Mouse (Mus musculus): Measurements from ENCODE around the gene 9530003J23Rik. TPM values are rescaled to one million over a fixed set of nuclear protein-coding genes. Genes with fewer than 3 reads are reported as not detected.
"Not testable (repeated sequence)": the region's sequence is repeated elsewhere in the genome, so short reads cannot be mapped to it uniquely, and the experiment has no call there.

9530003J23Rik gene
- polyA plus RNA-seq, 1 experiment, result not detected

DNA sequence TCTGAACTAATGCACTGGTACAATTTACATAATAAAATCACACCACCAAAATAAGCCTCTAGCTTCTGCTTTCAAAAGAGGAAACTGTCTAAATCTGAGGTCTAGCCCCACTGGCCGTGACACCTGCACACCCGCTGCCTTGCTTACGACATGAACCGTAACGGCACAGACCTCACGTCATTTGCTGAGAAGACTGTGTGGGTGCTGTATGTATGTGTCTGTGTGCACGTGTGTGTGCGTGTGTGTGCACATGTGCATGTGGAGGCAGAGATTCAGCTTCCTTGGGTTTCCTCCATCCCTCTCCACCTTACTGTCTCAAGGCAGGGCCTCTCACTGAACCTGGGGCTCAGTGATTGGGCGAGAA, 22.4 kb downstream of the 9530003J23Rik start:
- peaks cover 10% of the 10 kb centered on the region for H3K4me1 ChIP-seq (ENCODE audit: control insufficient read depth)
- TF ChIP-seq GATA1 (IDR thresholded peaks at IDR 0.05; ENCODE audit: low read length) (no peak), TAL1 (IDR thresholded peaks at IDR 0.05; ENCODE audit: low read length) (no peak)
- H3K9me3 ChIP-seq (ENCODE audit: control insufficient read depth, low read length), result no peaks in the 10 kb centered on the region; the same call in 1 of the 2 replicates
- no peaks in the 10 kb centered on the region for H3K27me3 ChIP-seq (ENCODE audit: control insufficient read depth)
- H3K4me3 ChIP-seq (replicated peaks), result no peak overlapping the region
- H3K36me3 ChIP-seq (ENCODE audit: control insufficient read depth), result peaks cover 89% of the 10 kb centered on the region

DNA sequence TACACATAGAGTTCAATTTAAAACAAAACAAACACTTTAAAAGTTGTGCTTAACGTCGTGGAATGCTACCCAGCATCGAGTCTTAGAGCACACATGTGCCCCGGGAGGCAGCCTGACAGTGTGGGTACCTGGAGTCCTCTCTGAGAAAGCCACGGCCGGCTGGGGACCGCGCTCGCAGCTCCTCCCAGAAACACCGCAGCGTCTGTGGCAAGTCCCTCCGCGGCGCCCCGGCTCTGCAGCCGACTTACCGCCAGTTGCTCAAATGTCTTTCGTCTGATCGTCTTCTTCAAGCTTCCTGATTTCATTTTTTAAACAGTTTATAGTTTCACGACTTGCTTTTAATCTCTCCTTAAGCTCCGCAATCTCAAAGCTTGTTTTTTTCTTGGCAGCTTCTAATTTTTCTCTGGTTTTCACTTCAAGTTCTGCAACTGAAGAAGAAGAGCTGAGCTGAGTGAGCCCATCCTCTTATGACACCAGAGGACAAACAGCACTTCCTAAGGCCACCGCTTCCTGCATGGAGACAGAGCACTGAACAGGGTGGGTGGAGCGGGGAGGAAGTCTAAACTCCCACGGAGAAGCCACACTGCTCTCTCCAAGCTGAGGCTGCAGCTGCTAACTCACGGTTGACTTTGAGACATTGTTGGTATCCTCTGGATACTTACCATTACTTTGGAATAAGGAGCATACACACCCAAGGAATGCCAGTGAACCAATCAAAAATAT, 22.9 kb downstream of the 9530003J23Rik start:
- H3K4me1 ChIP-seq (ENCODE audit: control insufficient read depth), result peaks cover 10% of the 10 kb centered on the region
- TF ChIP-seq GATA1 (IDR thresholded peaks at IDR 0.05; ENCODE audit: low read length), result no peak
- TF ChIP-seq TAL1 (IDR thresholded peaks at IDR 0.05; ENCODE audit: low read length), result no peak
- H3K36me3 ChIP-seq (ENCODE audit: control insufficient read depth), result peaks cover 84% of the 10 kb centered on the region
- H3K4me3 ChIP-seq (replicated peaks), result no peak overlapping the region
- no peaks in the 10 kb centered on the region for H3K27me3 ChIP-seq (ENCODE audit: control insufficient read depth)
- no peaks in the 10 kb centered on the region; the same call in 1 of the 2 replicates for H3K9me3 ChIP-seq (ENCODE audit: control insufficient read depth, low read length)

DNA sequence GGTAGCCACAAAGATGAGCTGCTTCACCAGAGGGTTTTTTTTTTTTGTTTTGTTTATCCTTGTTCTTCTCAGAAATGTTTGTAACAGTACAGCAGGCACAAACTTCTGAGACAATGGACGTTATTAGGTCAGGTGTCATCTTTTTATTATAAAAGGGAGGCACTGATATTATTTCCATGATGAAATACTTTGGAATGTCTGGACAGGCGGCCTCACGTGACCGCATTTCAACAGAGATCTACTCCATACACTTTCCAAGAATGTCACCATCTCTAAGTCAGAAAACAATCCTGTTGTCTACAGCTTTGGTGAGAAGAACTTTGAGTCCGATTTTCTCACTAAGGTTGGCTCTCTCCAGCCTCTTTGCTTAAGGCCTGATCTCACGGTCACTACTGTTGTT, 27.5 kb downstream of the 9530003J23Rik start:
- peaks cover 42% of the 10 kb centered on the region for H3K36me3 ChIP-seq (ENCODE audit: control insufficient read depth)
- TF ChIP-seq TAL1 (IDR thresholded peaks at IDR 0.05; ENCODE audit: low read length) (no peak), GATA1 (IDR thresholded peaks at IDR 0.05; ENCODE audit: low read length) (no peak)
- no peaks in the 10 kb centered on the region for H3K27me3 ChIP-seq (ENCODE audit: control insufficient read depth)
- H3K4me1 ChIP-seq (ENCODE audit: control insufficient read depth), result peaks cover 7% of the 10 kb centered on the region
- no peaks in the 10 kb centered on the region for H3K9me3 ChIP-seq (ENCODE audit: control insufficient read depth, low read length)
- no peak overlapping the region for H3K4me3 ChIP-seq (replicated peaks)

DNA sequence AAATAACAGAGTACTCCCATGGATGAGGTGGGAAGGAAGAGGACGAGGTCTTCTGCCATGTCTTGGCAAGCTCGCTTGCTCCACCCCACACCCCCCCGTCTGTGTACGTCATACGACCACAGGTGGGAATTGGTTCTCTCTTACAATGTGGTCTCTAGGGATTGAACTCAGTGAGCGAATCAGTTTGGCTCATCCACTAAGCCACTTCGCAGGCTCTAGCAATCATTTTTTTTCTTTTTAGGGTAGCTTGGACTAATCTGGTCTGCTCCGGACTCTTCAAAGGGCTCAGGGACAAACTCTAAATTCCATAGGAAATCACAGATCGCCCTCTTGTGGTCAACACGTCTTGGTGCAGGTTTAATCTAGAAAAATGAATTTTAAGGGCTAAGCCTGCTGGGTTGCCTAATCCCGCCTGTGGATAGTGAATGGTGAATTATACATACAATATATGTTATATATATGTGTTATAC, 29.0 kb downstream of the 9530003J23Rik start:
- TF ChIP-seq TAL1 (IDR thresholded peaks at IDR 0.05; ENCODE audit: low read length) (no peak), GATA1 (IDR thresholded peaks at IDR 0.05; ENCODE audit: low read length) (no peak)
- H3K36me3 ChIP-seq (ENCODE audit: control insufficient read depth), result peaks cover 26% of the 10 kb centered on the region
- H3K27me3 ChIP-seq (ENCODE audit: control insufficient read depth), result no peaks in the 10 kb centered on the region; the same call in 1 of the 2 replicates
- H3K4me3 ChIP-seq (replicated peaks), result peak overlapping the region; percentile 44
- H3K4me1 ChIP-seq (ENCODE audit: control insufficient read depth), result peaks cover 7% of the 10 kb centered on the region
- no peaks in the 10 kb centered on the region for H3K9me3 ChIP-seq (ENCODE audit: control insufficient read depth, low read length)

DNA sequence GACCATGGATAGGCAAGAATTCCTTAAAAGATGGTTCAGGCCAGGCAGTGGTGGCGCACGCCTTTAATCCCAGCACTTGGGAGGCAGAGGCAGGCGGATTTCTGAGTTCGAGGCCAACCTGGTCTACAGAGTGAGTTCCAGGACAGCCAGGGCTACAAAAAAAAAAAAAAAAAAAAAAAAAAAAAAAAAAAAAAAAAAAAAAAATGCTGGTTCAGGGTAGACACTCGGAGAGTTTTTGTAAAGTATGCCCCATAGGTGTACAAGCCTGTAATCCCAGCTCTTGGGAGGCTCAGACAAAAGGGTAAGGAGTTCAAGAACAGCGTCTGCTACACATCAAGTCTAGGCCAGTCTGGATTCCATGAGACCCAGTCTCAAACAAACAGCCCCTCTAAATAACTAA, 29.7 kb downstream of the 9530003J23Rik start:
- H3K4me1 ChIP-seq (ENCODE audit: control insufficient read depth); H3K9me3 ChIP-seq (ENCODE audit: control insufficient read depth, low read length); H3K27me3 ChIP-seq (ENCODE audit: control insufficient read depth); H3K4me3 ChIP-seq (replicated peaks): not testable (repeated sequence)
- H3K36me3 ChIP-seq (ENCODE audit: control insufficient read depth), result peaks cover 19% of the 10 kb centered on the region

DNA sequence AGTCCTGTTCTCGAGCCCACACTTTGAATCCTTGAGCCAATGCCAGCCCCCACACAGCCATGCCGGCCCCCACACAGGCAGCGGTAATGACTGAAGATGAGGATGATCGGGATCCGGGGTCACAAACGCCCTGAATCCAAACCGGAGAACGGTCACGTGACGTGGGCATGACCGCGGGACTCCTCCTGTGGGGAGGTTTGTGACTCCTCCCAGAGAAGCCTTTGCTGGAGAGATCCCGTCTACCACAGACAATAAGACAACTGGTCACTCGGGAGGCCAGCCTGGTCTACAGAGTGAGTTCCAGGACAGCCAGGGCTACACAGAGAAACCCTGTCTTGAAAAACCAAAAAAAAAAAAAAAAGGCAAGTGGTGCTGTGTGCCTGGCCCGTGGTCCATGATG, 30.3 kb downstream of the 9530003J23Rik start:
- H3K4me1 ChIP-seq (ENCODE audit: control insufficient read depth), result peaks cover 7% of the 10 kb centered on the region
- H3K4me3 ChIP-seq (replicated peaks), result no peak overlapping the region
- H3K9me3 ChIP-seq (ENCODE audit: control insufficient read depth, low read length), result no peaks in the 10 kb centered on the region

DNA sequence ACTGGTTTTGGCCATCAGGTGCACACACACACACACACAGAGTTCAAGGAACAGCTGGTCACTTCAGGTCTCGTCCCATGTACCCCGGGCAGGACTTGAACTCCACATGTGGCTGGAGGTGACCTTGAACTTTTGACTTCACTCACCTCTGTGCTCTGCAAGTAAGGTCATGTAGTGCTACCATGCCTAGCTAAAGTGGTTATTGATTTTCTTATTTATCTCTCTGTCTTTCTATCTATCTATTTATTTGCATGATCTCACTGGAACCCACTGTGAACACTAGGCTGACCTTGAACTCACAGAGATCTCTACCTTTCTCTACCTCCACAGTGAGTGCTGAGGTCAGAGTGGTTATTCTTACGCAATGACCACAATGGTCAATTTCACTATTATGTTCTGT, 32.4 kb downstream of the 9530003J23Rik start:
- H3K4me1 ChIP-seq (ENCODE audit: control insufficient read depth), result peaks cover 13% of the 10 kb centered on the region
- TF ChIP-seq TAL1 (IDR thresholded peaks at IDR 0.05; ENCODE audit: low read length), result no peak
- TF ChIP-seq GATA1 (IDR thresholded peaks at IDR 0.05; ENCODE audit: low read length), result no peak
- H3K36me3 ChIP-seq (ENCODE audit: control insufficient read depth), result no peaks in the 10 kb centered on the region
- H3K4me3 ChIP-seq (replicated peaks), result no peak overlapping the region
- no peaks in the 10 kb centered on the region for H3K9me3 ChIP-seq (ENCODE audit: control insufficient read depth, low read length)
- H3K27me3 ChIP-seq (ENCODE audit: control insufficient read depth), result no peaks in the 10 kb centered on the region; the same call in none of the 2 replicates

More for the DNA sequence above, 30.3 kb downstream of the 9530003J23Rik start:
- no peaks in the 10 kb centered on the region; the same call in 1 of the 2 replicates for H3K27me3 ChIP-seq (ENCODE audit: control insufficient read depth)
- H3K36me3 ChIP-seq (ENCODE audit: control insufficient read depth), result peaks cover 17% of the 10 kb centered on the region
- TF ChIP-seq GATA1 (IDR thresholded peaks at IDR 0.05; ENCODE audit: low read length) (no peak), TAL1 (IDR thresholded peaks at IDR 0.05; ENCODE audit: low read length) (no peak)

DNA sequence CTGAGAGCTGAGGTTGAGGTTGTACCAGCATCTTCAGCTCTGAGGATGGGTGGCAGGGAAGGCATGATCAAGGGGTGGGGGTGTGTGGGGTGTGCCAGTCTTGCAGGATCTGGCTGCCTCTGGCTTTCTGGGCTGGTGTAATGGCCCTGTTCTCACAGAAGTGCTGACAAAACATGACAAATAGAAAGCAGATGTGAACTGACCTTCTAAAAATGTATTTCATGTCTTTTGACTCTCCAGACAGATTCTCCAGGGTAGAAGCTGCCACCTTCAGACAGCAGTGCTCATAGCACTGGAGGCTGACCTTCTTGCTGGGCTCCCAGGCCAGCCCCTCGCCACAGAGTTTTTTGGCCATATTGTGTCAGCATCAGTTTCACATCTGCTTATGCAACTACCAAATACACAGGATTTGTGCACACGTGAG, 34.9 kb downstream of the 9530003J23Rik start:
- no peaks in the 10 kb centered on the region for H3K9me3 ChIP-seq (ENCODE audit: control insufficient read depth, low read length)
- no peaks in the 10 kb centered on the region for H3K36me3 ChIP-seq (ENCODE audit: control insufficient read depth)
- TF ChIP-seq GATA1 (IDR thresholded peaks at IDR 0.05; ENCODE audit: low read length) (no peak), TAL1 (IDR thresholded peaks at IDR 0.05; ENCODE audit: low read length) (no peak)
- H3K4me3 ChIP-seq (replicated peaks), result no peak overlapping the region
- H3K27me3 ChIP-seq (ENCODE audit: control insufficient read depth), result peaks cover 6% of the 10 kb centered on the region
- peaks cover 6% of the 10 kb centered on the region for H3K4me1 ChIP-seq (ENCODE audit: control insufficient read depth)

DNA sequence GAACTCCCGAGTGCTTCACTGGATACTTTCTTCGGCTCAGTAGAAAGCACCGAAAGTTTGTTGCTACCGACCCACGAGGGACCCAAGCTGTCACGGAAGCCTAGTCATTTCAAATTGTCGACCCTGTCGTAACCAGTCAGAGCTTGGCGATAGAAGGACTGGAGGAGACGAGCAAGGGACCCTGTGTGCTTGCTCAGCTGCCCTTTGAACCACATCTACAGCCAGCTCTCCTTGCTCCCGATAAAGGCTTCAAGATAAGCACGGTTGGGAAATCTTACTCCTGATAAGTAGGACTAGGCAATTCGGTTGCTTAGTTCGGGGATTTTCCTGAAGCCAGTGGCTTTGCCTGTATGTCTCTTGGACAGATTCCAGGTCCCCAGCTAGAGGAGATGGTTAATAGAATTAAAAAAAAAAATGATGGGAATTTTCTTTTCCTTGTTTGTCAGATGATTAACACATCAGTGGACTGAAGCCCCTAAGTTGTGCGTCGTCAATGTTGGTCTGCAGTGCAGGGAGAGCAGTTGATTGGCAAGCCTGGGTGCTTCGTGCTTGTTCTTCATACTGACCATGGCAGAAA, 35.4 kb downstream of the 9530003J23Rik start:
- Histone ChIP-seq H3K36me3 (ENCODE audit: control insufficient read depth) (no peaks in the 10 kb centered on the region), H3K9me3 (ENCODE audit: control insufficient read depth, low read length) (no peaks in the 10 kb centered on the region), H3K27me3 (ENCODE audit: control insufficient read depth) (peaks cover 8% of the 10 kb centered on the region), H3K4me1 (ENCODE audit: control insufficient read depth) (peaks cover 6% of the 10 kb centered on the region), H3K4me3 (replicated peaks) (no peak overlapping the region)
- TF ChIP-seq GATA1 (IDR thresholded peaks at IDR 0.05; ENCODE audit: low read length), result no peak
- no peak for TF ChIP-seq TAL1 (IDR thresholded peaks at IDR 0.05; ENCODE audit: low read length)
